Mouse (Mus musculus) urinary bladder, postnatal 14 days (tissue): ENCODE data around the gene Rere.

ENCODE experiments used
- DNase-seq: peaks from one replicate; pipeline ENCODE4 v3.0.0; 2021; ENCODE audit warnings: low spot score

Gene Rere

GRCm38 (mm10) chr4:150664726-150665125 lies 383.3 kb downstream of the Rere start:
- DNase-seq = no peak

- no peak for DNase-seq
Measured at GRCm38 (mm10) chr4:150665806-150666205, 384.4 kb downstream of the Rere start.
